Mouse (Mus musculus): Measurements from ENCODE around the gene Pcsk6. TPM values are rescaled to one million over a fixed set of nuclear protein-coding genes. Genes with fewer than 3 reads are reported as not detected.
"Not testable (repeated sequence)": the region's sequence is repeated elsewhere in the genome, so short reads cannot be mapped to it uniquely, and the experiment has no call there.

Pcsk6 gene
- polyA plus RNA-seq (2012; rRNA removed) = 4.6 TPM in 2 replicates

GRCm38 (mm10) chr7:65861591-65862472, at the start of gene Pcsk6:
TSS of gene Pcsk6 (plus strand) at chr7:65861734.
- Histone ChIP-seq H3K36me3 (ENCODE audit: control insufficient read depth, insufficient read depth, low read length) (no peaks in the 10 kb centered on the region), H3K4me3 (ENCODE audit: control insufficient read depth, low read depth, low read length) (peak within 1 kb of the TSS; percentile 52), H3K27ac (ENCODE audit: control insufficient read depth, insufficient read depth, low read depth, low read length) (no peak within 1 kb of the TSS), H3K4me1 (ENCODE audit: control insufficient read depth, insufficient read depth, low read length) (peaks cover 13% of the 10 kb centered on the region), H3K27me3 (ENCODE audit: control insufficient read depth, insufficient read depth, low read length) (no peaks in the 10 kb centered on the region)
- TF ChIP-seq CTCF (IDR thresholded peaks at IDR 0.05; ENCODE audit: control insufficient read depth, insufficient read depth, insufficient replicate concordance, low read depth, low read length) = no peak
- no peak for TF ChIP-seq POLR2A (IDR thresholded peaks at IDR 0.05; ENCODE audit: control insufficient read depth, low read depth, low read length)

GRCm38 (mm10) chr7:65813611-65814212, 47.8 kb upstream of the Pcsk6 start:
- no peak overlapping the region for H3K27ac ChIP-seq (ENCODE audit: control insufficient read depth, insufficient read depth, low read depth, low read length)
- H3K4me1 ChIP-seq (ENCODE audit: control insufficient read depth, insufficient read depth, low read length) = no peaks in the 10 kb centered on the region
- no peaks in the 10 kb centered on the region for H3K36me3 ChIP-seq (ENCODE audit: control insufficient read depth, insufficient read depth, low read length)
- H3K4me3 ChIP-seq (ENCODE audit: control insufficient read depth, low read depth, low read length) = no peak overlapping the region
- TF ChIP-seq CTCF (IDR thresholded peaks at IDR 0.05; ENCODE audit: control insufficient read depth, insufficient read depth, insufficient replicate concordance, low read depth, low read length) = no peak
- TF ChIP-seq POLR2A (IDR thresholded peaks at IDR 0.05; ENCODE audit: control insufficient read depth, low read depth, low read length) = no peak
- no peaks in the 10 kb centered on the region for H3K27me3 ChIP-seq (ENCODE audit: control insufficient read depth, insufficient read depth, low read length)

GRCm38 (mm10) chr7:65817564-65817963, 44.0 kb upstream of the Pcsk6 start:
- Histone ChIP-seq H3K4me3 (ENCODE audit: control insufficient read depth, low read depth, low read length) (no peak overlapping the region), H3K36me3 (ENCODE audit: control insufficient read depth, insufficient read depth, low read length) (no peaks in the 10 kb centered on the region), H3K27me3 (ENCODE audit: control insufficient read depth, insufficient read depth, low read length) (no peaks in the 10 kb centered on the region), H3K27ac (ENCODE audit: control insufficient read depth, insufficient read depth, low read depth, low read length) (no peak overlapping the region), H3K4me1 (ENCODE audit: control insufficient read depth, insufficient read depth, low read length) (no peaks in the 10 kb centered on the region)
- TF ChIP-seq CTCF (IDR thresholded peaks at IDR 0.05; ENCODE audit: control insufficient read depth, insufficient read depth, insufficient replicate concordance, low read depth, low read length) = no peak
- TF ChIP-seq POLR2A (IDR thresholded peaks at IDR 0.05; ENCODE audit: control insufficient read depth, low read depth, low read length) = no peak

- Histone ChIP-seq H3K27me3 (ENCODE audit: control insufficient read depth, insufficient read depth, low read length) (no peaks in the 10 kb centered on the region), H3K4me3 (ENCODE audit: control insufficient read depth, low read depth, low read length) (no peak overlapping the region), H3K36me3 (ENCODE audit: control insufficient read depth, insufficient read depth, low read length) (no peaks in the 10 kb centered on the region), H3K4me1 (ENCODE audit: control insufficient read depth, insufficient read depth, low read length) (no peaks in the 10 kb centered on the region), H3K27ac (ENCODE audit: control insufficient read depth, insufficient read depth, low read depth, low read length) (no peak overlapping the region)
- no peak for TF ChIP-seq POLR2A (IDR thresholded peaks at IDR 0.05; ENCODE audit: control insufficient read depth, low read depth, low read length)
- TF ChIP-seq CTCF (IDR thresholded peaks at IDR 0.05; ENCODE audit: control insufficient read depth, insufficient read depth, insufficient replicate concordance, low read depth, low read length) = no peak
Measured at GRCm38 (mm10) chr7:65820391-65820790, 41.1 kb upstream of the Pcsk6 start.

- H3K27me3 ChIP-seq (ENCODE audit: control insufficient read depth, insufficient read depth, low read length); H3K4me1 ChIP-seq (ENCODE audit: control insufficient read depth, insufficient read depth, low read length); H3K27ac ChIP-seq (ENCODE audit: control insufficient read depth, insufficient read depth, low read depth, low read length); H3K36me3 ChIP-seq (ENCODE audit: control insufficient read depth, insufficient read depth, low read length); H3K4me3 ChIP-seq (ENCODE audit: control insufficient read depth, low read depth, low read length): not testable (repeated sequence)
Measured at GRCm38 (mm10) chr7:65821901-65822300, 39.6 kb upstream of the Pcsk6 start.

GRCm38 (mm10) chr7:65822506-65823119, 38.9 kb upstream of the Pcsk6 start:
- no peaks in the 10 kb centered on the region for H3K27me3 ChIP-seq (ENCODE audit: control insufficient read depth, insufficient read depth, low read length)
- no peak for TF ChIP-seq CTCF (IDR thresholded peaks at IDR 0.05; ENCODE audit: control insufficient read depth, insufficient read depth, insufficient replicate concordance, low read depth, low read length)
- TF ChIP-seq POLR2A (IDR thresholded peaks at IDR 0.05; ENCODE audit: control insufficient read depth, low read depth, low read length) = no peak
- no peak overlapping the region for H3K4me3 ChIP-seq (ENCODE audit: control insufficient read depth, low read depth, low read length)
- no peak overlapping the region for H3K27ac ChIP-seq (ENCODE audit: control insufficient read depth, insufficient read depth, low read depth, low read length)
- H3K4me1 ChIP-seq (ENCODE audit: control insufficient read depth, insufficient read depth, low read length) = no peaks in the 10 kb centered on the region
- H3K36me3 ChIP-seq (ENCODE audit: control insufficient read depth, insufficient read depth, low read length) = no peaks in the 10 kb centered on the region

DNA sequence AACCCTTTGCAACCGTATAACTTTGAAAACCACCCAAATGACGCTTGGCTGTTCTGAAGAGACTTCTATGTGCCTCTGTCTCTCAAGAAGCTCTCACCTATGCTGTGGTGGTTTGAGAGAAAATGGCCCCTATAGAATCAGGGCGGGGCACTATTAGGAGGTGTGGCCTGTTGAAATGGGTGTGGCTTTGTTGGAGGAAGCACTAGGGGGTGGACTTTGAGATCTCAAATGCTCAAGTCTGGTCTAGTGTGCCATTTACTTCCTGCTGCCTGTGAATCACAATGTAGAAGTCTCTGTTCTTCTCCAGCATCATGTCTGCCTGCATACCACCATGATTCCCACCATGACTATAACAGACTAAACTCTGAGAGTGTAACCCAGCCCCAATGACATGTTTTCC, 21.8 kb upstream of the Pcsk6 start:
- no peaks in the 10 kb centered on the region for H3K27me3 ChIP-seq (ENCODE audit: control insufficient read depth, insufficient read depth, low read length)
- no peak overlapping the region for H3K27ac ChIP-seq (ENCODE audit: control insufficient read depth, insufficient read depth, low read depth, low read length)
- H3K4me1 ChIP-seq (ENCODE audit: control insufficient read depth, insufficient read depth, low read length) = no peaks in the 10 kb centered on the region
- TF ChIP-seq CTCF (IDR thresholded peaks at IDR 0.05; ENCODE audit: control insufficient read depth, insufficient read depth, insufficient replicate concordance, low read depth, low read length) (no peak), POLR2A (IDR thresholded peaks at IDR 0.05; ENCODE audit: control insufficient read depth, low read depth, low read length) (no peak)
- H3K4me3 ChIP-seq (ENCODE audit: control insufficient read depth, low read depth, low read length) = no peak overlapping the region
- no peaks in the 10 kb centered on the region for H3K36me3 ChIP-seq (ENCODE audit: control insufficient read depth, insufficient read depth, low read length)

Measured in testis, adult 2 months (tissue).